Mouse (Mus musculus) CH12.LX (cell line): ENCODE data around the gene Leprot. TPM values are rescaled to one million over a fixed set of nuclear protein-coding genes. Genes with fewer than 3 reads are reported as not detected.

ENCODE experiments used
- DNase-seq: peaks from one replicate; pipeline ENCODE4 v3.0.0-alpha.2; 2013; ENCODE audit errors: extremely low read depth
- H3K27ac ChIP-seq: 2 replicates; pipeline ENCODE4 v1.5.1; 2012; ENCODE audit warnings: low read depth, mild to moderate bottlenecking, control low read depth, moderate library complexity; ENCODE audit not compliant: insufficient read depth
- H3K27me3 ChIP-seq: replicated peaks from 2 replicates; pipeline ENCODE3; 2012; ENCODE audit warnings: inconsistent platforms
- H3K36me3 ChIP-seq, 2 experiments: replicated peaks in 1 of 2; 2 replicates each; pipeline versions ENCODE3 to v1.6.1; 2012; ENCODE audit warnings: inconsistent platforms in 1 of 2, low read length in 1 of 2, mild to moderate bottlenecking in 1 of 2, mixed read lengths in 1 of 2, moderate library complexity in 1 of 2; ENCODE audit not compliant: control insufficient read depth in 1 of 2, insufficient read depth in 1 of 2
- H3K4me1 ChIP-seq, 2 experiments: 2 replicates each; pipeline ENCODE4 v1.6.1; 2012; ENCODE audit warnings: inconsistent platforms in 1 of 2, moderate library complexity in 1 of 2; ENCODE audit not compliant: insufficient read depth in 2 of 2, control insufficient read depth in 1 of 2
- H3K4me2 ChIP-seq: 2 replicates; pipeline ENCODE4 v1.6.1; 2012; ENCODE audit warnings: low read depth, mild to moderate bottlenecking, control low read depth; ENCODE audit not compliant: poor library complexity, insufficient read depth, severe bottlenecking
- H3K4me3 ChIP-seq, 3 experiments: fragments of 150-350 bp in 1 of 3; sonication (generic) in 1 of 3; replicated peaks in 1 of 3; 2 replicates each; pipeline versions ENCODE3 to v1.5.1; 2011 to 2012; ENCODE audit warnings: low read depth in 2 of 3, low read length in 2 of 3, mild to moderate bottlenecking in 2 of 3, moderate library complexity in 2 of 3, control low read depth in 1 of 3, improper control_type of control experiment in 1 of 3, inconsistent platforms in 1 of 3, mixed read lengths in 1 of 3; ENCODE audit not compliant: poor library complexity in 1 of 3
- H3K79me2 ChIP-seq: replicated peaks from 2 replicates; pipeline ENCODE4 v1.6.1; 2012; ENCODE audit warnings: mild to moderate bottlenecking, moderate library complexity; ENCODE audit not compliant: control insufficient read depth, poor library complexity, insufficient read depth, severe bottlenecking; ENCODE audit errors: extremely low read depth
- H3K9ac ChIP-seq: 2 replicates; pipeline ENCODE4 v1.6.1; 2012; ENCODE audit warnings: low read depth, mild to moderate bottlenecking, control low read depth, moderate library complexity; ENCODE audit not compliant: insufficient read depth
- H3K9me3 ChIP-seq: replicated peaks from 2 replicates; pipeline ENCODE3; 2012; ENCODE audit warnings: low read length, inconsistent platforms, mixed read lengths
- BHLHE40 ChIP-seq: IDR thresholded peaks from 2 replicates; pipeline ENCODE4 v1.6.1; 2011; ENCODE audit warnings: mild to moderate bottlenecking, low read depth, low read length, improper control_type of control experiment
- CHD2 ChIP-seq: IDR thresholded peaks from 2 replicates; pipeline ENCODE4 v1.6.1; 2011; ENCODE audit warnings: low read length, improper control_type of control experiment
- CTCF ChIP-seq, 2 experiments: IDR thresholded peaks in 1 of 2; conservative IDR thresholded peaks in 1 of 2; 2 replicates each; pipeline ENCODE4 v1.5.1; 2011 to 2012; ENCODE audit warnings: low read depth in 2 of 2, low read length in 2 of 2, improper control_type of control experiment in 1 of 2, inconsistent platforms in 1 of 2, mild to moderate bottlenecking in 1 of 2, moderate library complexity in 1 of 2
- ELF1 ChIP-seq: IDR thresholded peaks from 2 replicates; pipeline ENCODE4 v1.6.1; 2014; ENCODE audit warnings: low read depth, mild to moderate bottlenecking, inconsistent platforms, low read length, improper control_type of control experiment
- JUN ChIP-seq: IDR thresholded peaks from 2 replicates; pipeline ENCODE4 v1.6.1; 2011; ENCODE audit warnings: low read depth, mild to moderate bottlenecking, low read length, improper control_type of control experiment, moderate library complexity; ENCODE audit not compliant: insufficient read depth
- MAFK ChIP-seq: IDR thresholded peaks from 2 replicates; pipeline ENCODE4 v1.6.1; 2011; ENCODE audit warnings: low read length, improper control_type of control experiment; ENCODE audit not compliant: insufficient replicate concordance
- MEF2A ChIP-seq: IDR thresholded peaks from 2 replicates; pipeline ENCODE4 v1.6.1; 2014; ENCODE audit warnings: low read depth, mild to moderate bottlenecking, inconsistent platforms, low read length, improper control_type of control experiment, borderline replicate concordance
- NELFE ChIP-seq: IDR thresholded peaks from 2 replicates; pipeline ENCODE4 v1.6.1; 2011; ENCODE audit warnings: low read depth, low read length, improper control_type of control experiment
- NRF1 ChIP-seq: IDR thresholded peaks from 2 replicates; pipeline ENCODE4 v1.6.1; 2014; ENCODE audit warnings: low read depth, mild to moderate bottlenecking, inconsistent platforms, low read length, improper control_type of control experiment, moderate library complexity
- POLR2A ChIP-seq: IDR thresholded peaks from 2 replicates; pipeline ENCODE4 v1.6.1; 2011; ENCODE audit warnings: low read depth, mild to moderate bottlenecking, improper control_type of control experiment, low read length
- POLR2AphosphoS2 ChIP-seq: IDR thresholded peaks from 2 replicates; pipeline ENCODE4 v1.6.1; 2011; ENCODE audit warnings: low read depth, low read length, improper control_type of control experiment
- RAD21 ChIP-seq: IDR thresholded peaks from 2 replicates; pipeline ENCODE4 v1.6.1; 2011; ENCODE audit warnings: low read depth, mild to moderate bottlenecking, low read length, improper control_type of control experiment, moderate library complexity
- RCOR1 ChIP-seq: conservative IDR thresholded peaks from 2 replicates; pipeline ENCODE4 v1.6.1; 2012; ENCODE audit warnings: low read depth, mild to moderate bottlenecking, inconsistent platforms, low read length, improper control_type of control experiment
- SMC3 ChIP-seq: IDR thresholded peaks from 2 replicates; pipeline ENCODE4 v1.6.1; 2011; ENCODE audit warnings: low read depth, low read length, improper control_type of control experiment
- TBP ChIP-seq: conservative IDR thresholded peaks from 2 replicates; pipeline ENCODE4 v1.6.1; 2011; ENCODE audit warnings: low read depth, low read length, improper control_type of control experiment
- USF2 ChIP-seq: conservative IDR thresholded peaks from 2 replicates; pipeline ENCODE4 v1.6.1; 2011; ENCODE audit warnings: low read depth, low read length, improper control_type of control experiment
- ZKSCAN1 ChIP-seq: IDR thresholded peaks from 2 replicates; pipeline ENCODE4 v1.6.1; 2012; ENCODE audit warnings: low read depth, inconsistent platforms, low read length, improper control_type of control experiment, borderline replicate concordance
- dilution Hi-C: fragments of 300-500 bp; cut with MboI; formaldehyde crosslinking; loops from 2 replicates; pipeline ENCODE4 v1.14.3; 2020; ENCODE audit warnings: low sequenced_read_pairs; ENCODE audit not compliant: extremely low pct_unique_long_range_greater_than_20kb, extremely low pct_ligation_motif_present
- in situ Hi-C: fragments of 300-500 bp; cut with MboI; formaldehyde crosslinking; loops from 3 replicates; pipeline ENCODE4 v1.14.3; 2019; ENCODE audit warnings: low sequenced_read_pairs, low pct_ligation_motif_present, low pct_unique_long_range_greater_than_20kb, mixed read lengths
- polyA plus RNA-seq: library from polyadenylated mRNA; unstranded; fragments of >175 nt; gene quantifications from 2 replicates; pipeline ENCODE4 v1.2.1, GENCODE M21; 2012; ENCODE audit warnings: low read depth; ENCODE audit not compliant: insufficient read length
- total RNA-seq, 2 experiments: library from RNA; depleted of rRNA; stranded (reverse); fragments of 300-350 nt in 1 of 2; fragments of >200 nt in 1 of 2; gene quantifications; 2 replicates each; pipeline ENCODE4 v1.2.3; 2012 to 2014

Gene Leprot
- total and polyA plus RNA-seq, 3 experiments, result 17.6 to 29.2 (median 24.2) TPM

DNA sequence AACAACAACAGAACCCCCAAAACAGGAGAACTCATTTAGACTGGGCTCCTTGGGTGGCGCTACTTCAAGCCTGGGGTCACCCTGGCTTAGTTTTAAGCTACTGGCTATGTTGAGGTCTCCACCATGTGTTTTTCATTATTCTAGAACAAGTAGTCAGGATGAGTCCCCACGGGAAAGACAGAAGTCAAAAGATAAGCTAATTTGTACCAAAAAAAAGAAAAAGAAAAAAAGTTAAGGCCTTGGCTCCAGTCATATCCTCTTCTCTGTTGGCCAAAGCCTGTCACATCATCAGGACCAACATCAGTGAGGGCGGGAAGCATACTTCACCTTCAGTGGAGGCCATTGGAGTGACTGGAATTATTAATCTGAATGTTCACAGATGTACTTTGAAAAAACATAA lies 37.3 kb downstream of the Leprot start:
- no peak for TF ChIP-seq MAFK
- no peak for TF ChIP-seq POLR2AphosphoS2
- TF ChIP-seq BHLHE40, result no peak
- TF ChIP-seq RCOR1, result no peak
- TF ChIP-seq, all 38 proteins: peak for 0
- H3K27ac ChIP-seq, result no peak overlapping the region

DNA sequence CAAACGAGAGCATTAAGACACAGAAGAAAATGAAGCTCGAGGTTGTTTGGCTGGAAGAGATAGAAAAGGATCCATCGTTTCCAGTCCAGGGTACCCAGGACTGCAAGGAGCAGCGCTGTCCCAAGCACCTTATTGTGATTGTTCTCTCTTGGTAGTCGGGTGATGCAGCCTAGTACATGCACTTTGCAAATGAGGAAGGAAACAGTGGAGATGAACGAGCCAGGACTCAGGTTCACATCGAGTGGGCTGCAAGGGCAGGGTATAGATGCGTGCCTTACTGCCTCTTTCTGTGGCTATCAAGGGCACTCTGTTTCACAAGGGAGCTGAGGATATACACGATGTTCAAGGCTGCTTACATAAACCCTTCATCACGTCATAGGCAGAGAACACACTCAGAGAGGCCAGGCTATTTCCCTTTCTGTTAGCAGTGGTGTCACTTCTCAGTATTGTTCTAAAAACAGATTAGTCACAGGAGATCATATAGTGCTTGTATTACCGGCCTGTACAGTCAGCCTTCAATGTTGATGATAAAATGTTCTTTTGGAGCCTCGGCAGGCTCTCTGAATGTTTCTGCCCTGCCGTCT lies 38.8 kb downstream of the Leprot start:
- in situ Hi-C loops, result no loop called here
- Histone ChIP-seq H3K4me3 (no peak overlapping the region), H3K79me2 (no peaks in the 10 kb centered on the region)

More for the DNA sequence above, 37.3 kb downstream of the Leprot start:
- H3K27me3 ChIP-seq, result no peaks in the 10 kb centered on the region
- in situ Hi-C loops, result no loop called here
- no peak overlapping the region for H3K4me2 ChIP-seq
- H3K4me1 ChIP-seq, result no peaks in the 10 kb centered on the region; a peak in 1 of 4 replicates
- H3K79me2 ChIP-seq, result no peaks in the 10 kb centered on the region
- no peak for DNase-seq
- H3K36me3 ChIP-seq, result no peaks in the 10 kb centered on the region
- no peak overlapping the region for H3K9ac ChIP-seq
- H3K9me3 ChIP-seq, result no peaks in the 10 kb centered on the region
- no peak overlapping the region for H3K4me3 ChIP-seq
- dilution Hi-C loops, result no loop called here

DNA sequence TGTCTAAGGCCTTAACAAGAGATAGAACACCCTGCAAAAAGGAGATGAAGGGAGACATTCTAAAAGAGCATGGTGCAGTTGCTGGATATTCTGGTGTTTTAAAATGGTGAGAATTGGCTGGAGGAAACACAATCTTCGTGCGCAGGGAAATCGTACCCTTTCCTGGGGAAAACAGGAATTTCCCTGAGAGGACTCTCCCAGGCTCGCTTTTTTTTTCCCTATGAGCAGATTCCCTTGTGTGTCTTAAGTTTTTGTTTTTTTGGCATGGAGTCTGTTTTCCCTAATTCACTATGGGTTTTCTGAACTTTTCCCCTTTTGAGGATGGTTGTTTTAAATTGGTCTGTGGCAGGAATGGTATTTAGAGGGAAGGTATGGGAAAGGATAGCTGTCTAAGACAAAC lies 41.7 kb downstream of the Leprot start:
- no peak overlapping the region for H3K4me3 ChIP-seq
- no peak overlapping the region for H3K27ac ChIP-seq
- H3K79me2 ChIP-seq, result no peaks in the 10 kb centered on the region
- DNase-seq, result no peak
- no peaks in the 10 kb centered on the region for H3K36me3 ChIP-seq
- H3K4me1 ChIP-seq, result no peaks in the 10 kb centered on the region
- dilution Hi-C loops, result no loop called here
- no peak overlapping the region for H3K4me2 ChIP-seq
- in situ Hi-C loops, result no loop called here
- H3K9me3 ChIP-seq, result no peaks in the 10 kb centered on the region
- TF ChIP-seq RCOR1 (no peak), MEF2A (no peak)
- no peaks in the 10 kb centered on the region for H3K27me3 ChIP-seq
- no peak overlapping the region for H3K9ac ChIP-seq

More for the DNA sequence above, 38.8 kb downstream of the Leprot start:
- Histone ChIP-seq H3K27me3 (no peaks in the 10 kb centered on the region), H3K4me1 (no peaks in the 10 kb centered on the region; a peak in 1 of 4 replicates), H3K9ac (no peak overlapping the region), H3K27ac (no peak overlapping the region), H3K4me2 (no peak overlapping the region), H3K9me3 (no peaks in the 10 kb centered on the region), H3K36me3 (no peaks in the 10 kb centered on the region)
- no peak for TF ChIP-seq POLR2A
- TF ChIP-seq POLR2AphosphoS2, result no peak
- no peak for TF ChIP-seq SMC3
- no peak for TF ChIP-seq JUN
- no peak for TF ChIP-seq MEF2A
- TF ChIP-seq TBP, result no peak
- no peak for TF ChIP-seq NELFE
- no peak for TF ChIP-seq ZKSCAN1
- TF ChIP-seq CHD2, result no peak
- TF ChIP-seq ELF1, result no peak
- no peak for TF ChIP-seq CTCF (conservative IDR thresholded peaks at IDR 0.05 in 1 of 2, IDR thresholded peaks at IDR 0.05 in 1 of 2; ENCODE audit: low read depth in 2 of 2, low read length in 2 of 2)
- TF ChIP-seq RAD21, result no peak
- no peak for TF ChIP-seq RCOR1
- TF ChIP-seq NRF1, result no peak
- TF ChIP-seq USF2, result no peak
- no peak for TF ChIP-seq BHLHE40
- no peak for DNase-seq
- dilution Hi-C loops, result no loop called here
